Mouse (Mus musculus) forebrain, postnatal 0 days (tissue): Measurements from ENCODE around the gene Eif3k. TPM values are rescaled to one million over a fixed set of nuclear protein-coding genes. Genes with fewer than 3 reads are reported as not detected.

Source experiments
- ATAC-seq: fragments of 200-750 bp; cut with Nextera tagmentation; 2 replicates; pipeline ENCODE4 v1.8.0; 2017; ENCODE audit warnings: mild to moderate bottlenecking, moderate library complexity
- DNase-seq: peaks from one replicate; pipeline ENCODE4 v3.0.0-alpha.2; 2015
- H3K27ac ChIP-seq: fragments of 300-500 bp; sonication (generic); 2 replicates; pipeline ENCODE4 v1.5.1; 2014; ENCODE audit warnings: low read depth, mild to moderate bottlenecking, antibody characterized with exemption, low read length, moderate library complexity, mixed read lengths
- H3K27me3 ChIP-seq: fragments of 300-500 bp; sonication (generic); 2 replicates; pipeline ENCODE4 v1.6.1; 2014; ENCODE audit warnings: mild to moderate bottlenecking, low read length, mixed read lengths; ENCODE audit not compliant: insufficient read depth
- H3K36me3 ChIP-seq: fragments of 300-500 bp; sonication (generic); 2 replicates; pipeline ENCODE4 v1.6.1; 2014; ENCODE audit warnings: mild to moderate bottlenecking, moderate library complexity; ENCODE audit not compliant: insufficient read depth
- H3K4me1 ChIP-seq: fragments of 300-500 bp; sonication (generic); 2 replicates; pipeline ENCODE4 v1.6.1; 2014; ENCODE audit warnings: antibody characterized with exemption; ENCODE audit not compliant: insufficient read depth
- H3K4me2 ChIP-seq: fragments of 300-500 bp; sonication (generic); 2 replicates; pipeline ENCODE4 v1.6.1; 2014; ENCODE audit warnings: low read depth, mild to moderate bottlenecking, moderate library complexity
- H3K4me3 ChIP-seq: fragments of 300-500 bp; sonication (generic); 2 replicates; pipeline ENCODE4 v1.5.1; 2014; ENCODE audit warnings: low read depth, low read length, mixed read lengths
- H3K9ac ChIP-seq: fragments of 300-500 bp; sonication (generic); 2 replicates; pipeline ENCODE4 v1.6.1; 2014; ENCODE audit warnings: mild to moderate bottlenecking
- H3K9me3 ChIP-seq: fragments of 300-500 bp; sonication (generic); 2 replicates; pipeline ENCODE4 v1.6.1; 2016; ENCODE audit warnings: low read length
- CTCF ChIP-seq: sonication (generic); IDR thresholded peaks from 2 replicates; pipeline ENCODE4 v1.5.1; 2016; ENCODE audit warnings: antibody characterized with exemption, control low read depth, low read depth
- WGBS: fragments of 180-500 bp; shearing (Covaris S2); extraction: QIAGEN DNeasy Blood & Tissue Kit; methylation state at CpG from one replicate; pipeline ENCODE4 v1.1.7; 2014; 5-methylcytosine and 5-hydroxymethylcytosine counted together
- polyA plus RNA-seq: library from polyadenylated mRNA; unstranded; fragments of >200 nt; fragmentation: Nextera tagmentation; extraction: Ambion mirVana; gene quantifications from 2 replicates; pipeline ENCODE4 v1.2.1, GENCODE M21; 2015
- total RNA-seq: library from RNA; depleted of rRNA; stranded (reverse); fragments of >200 nt; gene quantifications from 2 replicates; pipeline ENCODE4 v1.2.3, GENCODE M21; 2014; rRNA removed

Gene Eif3k
- 360 and 399 TPM in 2 replicates for total RNA-seq
- polyA plus RNA-seq, result 318 and 368 TPM in 2 replicates

GRCm38 (mm10) chr7:28981651-28982273 is at the start of gene Eif3k, which contains the start of gene Map4k1:
Eif3k (minus strand) TSS chr7:28981864.
Map4k1 (plus strand) TSS chr7:28982050.
- DNase-seq (peak; percentile 100), ATAC-seq (peak; percentile 99)
- Histone ChIP-seq H3K4me1 (peaks cover 4% of the 10 kb centered on the region; the same call in 1 of the 2 replicates), H3K4me3 (peak within 1 kb of the TSS; percentile 73), H3K9ac (peak within 1 kb of the TSS; percentile 81), H3K9me3 (no peaks in the 10 kb centered on the region), H3K4me2 (peak within 1 kb of the TSS; percentile 89), H3K27ac (peak within 1 kb of the TSS; percentile 79; the same call in 1 of the 2 replicates), H3K36me3 (peaks cover 24% of the 10 kb centered on the region), H3K27me3 (no peaks in the 10 kb centered on the region)
- no peak for TF ChIP-seq CTCF
- under 1% methylated on average over 36 of the region's 36 CpGs for WGBS

GRCm38 (mm10) chr7:29029690-29030656 is 48.3 kb upstream of the Eif3k start:
- no peaks in the 10 kb centered on the region for H3K27me3 ChIP-seq
- H3K4me3 ChIP-seq, result no peak overlapping the region
- H3K9ac ChIP-seq, result no peak overlapping the region

GRCm38 (mm10) chr7:29028761-29029160 is 47.1 kb upstream of the Eif3k start:
- Histone ChIP-seq H3K4me2 (no peak overlapping the region), H3K27me3 (no peaks in the 10 kb centered on the region), H3K4me1 (no peaks in the 10 kb centered on the region), H3K4me3 (no peak overlapping the region), H3K27ac (no peak overlapping the region), H3K9ac (no peak overlapping the region), H3K9me3 (no peaks in the 10 kb centered on the region), H3K36me3 (peaks cover 1% of the 10 kb centered on the region; the same call in 1 of the 2 replicates)
- DNase-seq (no peak), ATAC-seq (no peak)
- 83% methylated on average over 6 of the region's 6 CpGs for WGBS
- TF ChIP-seq CTCF, result no peak

More at GRCm38 (mm10) chr7:29029690-29030656, 48.3 kb upstream of the Eif3k start:
- TF ChIP-seq CTCF, result no peak
- no peak overlapping the region for H3K27ac ChIP-seq
- no peaks in the 10 kb centered on the region for H3K4me1 ChIP-seq
- no peaks in the 10 kb centered on the region for H3K36me3 ChIP-seq
- 92% methylated on average over 14 of the region's 14 CpGs for WGBS
- H3K4me2 ChIP-seq, result no peak overlapping the region
- no peak for ATAC-seq
- no peak for DNase-seq
- H3K9me3 ChIP-seq, result no peaks in the 10 kb centered on the region

GRCm38 (mm10) chr7:29026811-29027210 is 45.1 kb upstream of the Eif3k start:
- TF ChIP-seq CTCF, result no peak
- H3K9me3 ChIP-seq, result no peaks in the 10 kb centered on the region

GRCm38 (mm10) chr7:29026195-29026594 is 44.5 kb upstream of the Eif3k start:
- H3K4me2 ChIP-seq, result no peak overlapping the region
- ATAC-seq (no peak), DNase-seq (no peak)
- no peak for TF ChIP-seq CTCF
- H3K9me3 ChIP-seq, result no peaks in the 10 kb centered on the region
- no peaks in the 10 kb centered on the region for H3K27me3 ChIP-seq
- H3K9ac ChIP-seq, result no peak overlapping the region
- no peak overlapping the region for H3K4me3 ChIP-seq
- H3K4me1 ChIP-seq, result no peaks in the 10 kb centered on the region
- H3K27ac ChIP-seq, result no peak overlapping the region
- H3K36me3 ChIP-seq, result peaks cover 5% of the 10 kb centered on the region; the same call in 1 of the 2 replicates
- WGBS, result 93% methylated on average over 5 of the region's 5 CpGs

More at GRCm38 (mm10) chr7:29026811-29027210, 45.1 kb upstream of the Eif3k start:
- H3K4me1 ChIP-seq, result no peaks in the 10 kb centered on the region
- H3K4me2 ChIP-seq, result no peak overlapping the region
- ATAC-seq (no peak), DNase-seq (no peak)
- H3K4me3 ChIP-seq, result no peak overlapping the region
- H3K9ac ChIP-seq, result no peak overlapping the region
- 65% methylated on average over 4 of the region's 4 CpGs for WGBS
- H3K27ac ChIP-seq, result no peak overlapping the region
- H3K36me3 ChIP-seq, result peaks cover 5% of the 10 kb centered on the region; the same call in 1 of the 2 replicates
- H3K27me3 ChIP-seq, result no peaks in the 10 kb centered on the region

- Histone ChIP-seq H3K27ac (no peak overlapping the region), H3K4me1 (no peaks in the 10 kb centered on the region), H3K4me3 (no peak overlapping the region), H3K9ac (no peak overlapping the region), H3K36me3 (peaks cover 5% of the 10 kb centered on the region; the same call in 1 of the 2 replicates), H3K9me3 (no peaks in the 10 kb centered on the region), H3K27me3 (no peaks in the 10 kb centered on the region), H3K4me2 (no peak overlapping the region)
- no peak for DNase-seq
- TF ChIP-seq CTCF, result no peak
- ATAC-seq, result no peak
- 78% methylated on average over 7 of the region's 7 CpGs for WGBS
Measured at GRCm38 (mm10) chr7:29025566-29025965, 43.9 kb upstream of the Eif3k start.
